Mouse (Mus musculus) embryo, embryonic 10.5 days (tissue): ENCODE data around the gene Rps24.

Source experiments
- DNase-seq: peaks from one replicate; pipeline ENCODE4 v3.0.0-alpha.2; 2015; ENCODE audit warnings: low spot score

Gene Rps24

DNA sequence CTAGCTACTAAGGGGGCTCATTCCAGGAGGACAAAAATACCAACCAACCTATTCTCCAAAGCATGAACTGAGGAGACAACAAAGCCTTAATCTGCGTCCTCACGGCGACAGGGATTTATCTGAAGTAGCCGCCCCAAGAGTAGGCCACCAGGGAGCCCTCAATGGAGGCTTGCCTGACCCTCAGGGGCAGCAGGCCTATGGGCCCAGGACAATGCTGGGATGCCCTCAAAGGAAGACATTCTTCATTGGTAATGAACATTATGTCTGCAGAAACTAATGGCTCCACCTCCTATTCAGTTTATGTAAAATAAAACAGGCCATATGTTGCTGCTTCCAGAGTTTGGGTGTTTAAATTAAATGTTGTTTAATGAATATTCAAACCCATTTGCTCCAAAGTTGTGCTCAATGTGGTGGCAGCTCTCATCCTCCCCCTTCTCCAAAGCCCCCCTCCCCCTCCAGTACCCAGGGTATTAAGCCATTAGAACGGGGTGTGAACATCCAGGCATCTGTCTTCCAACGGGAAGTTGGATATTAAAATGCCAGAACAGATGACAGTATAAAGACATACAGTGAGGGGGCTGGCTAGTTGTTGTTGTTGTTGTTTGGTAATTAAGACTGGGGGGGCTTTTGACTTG is 25.7 kb downstream of the Rps24 start:
- DNase-seq, result no peak

DNA sequence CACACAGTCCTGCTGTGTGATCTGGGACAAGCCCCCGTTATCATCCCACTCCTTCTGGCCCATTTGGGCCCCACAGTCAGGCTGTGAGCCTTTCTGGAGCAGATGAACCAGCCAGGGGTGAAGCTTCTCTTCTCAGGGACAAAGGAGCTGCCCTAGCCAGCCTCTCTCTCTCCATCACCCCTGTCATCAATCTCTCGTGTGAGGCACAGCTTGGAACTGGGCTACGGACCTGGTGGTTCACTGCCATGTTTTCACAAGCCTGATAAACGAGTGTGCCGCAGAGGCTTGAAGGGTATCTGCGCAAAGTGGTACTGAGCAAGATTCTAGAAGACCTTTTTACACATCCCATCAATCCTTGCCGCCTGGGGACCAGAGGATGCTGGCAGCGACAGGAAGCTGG is 34.7 kb downstream of the Rps24 start:
- no peak for DNase-seq

- no peak for DNase-seq
These were observed 38.2 kb downstream of the Rps24 start for GRCm38 (mm10) chr14:24525137-24525536.

DNA sequence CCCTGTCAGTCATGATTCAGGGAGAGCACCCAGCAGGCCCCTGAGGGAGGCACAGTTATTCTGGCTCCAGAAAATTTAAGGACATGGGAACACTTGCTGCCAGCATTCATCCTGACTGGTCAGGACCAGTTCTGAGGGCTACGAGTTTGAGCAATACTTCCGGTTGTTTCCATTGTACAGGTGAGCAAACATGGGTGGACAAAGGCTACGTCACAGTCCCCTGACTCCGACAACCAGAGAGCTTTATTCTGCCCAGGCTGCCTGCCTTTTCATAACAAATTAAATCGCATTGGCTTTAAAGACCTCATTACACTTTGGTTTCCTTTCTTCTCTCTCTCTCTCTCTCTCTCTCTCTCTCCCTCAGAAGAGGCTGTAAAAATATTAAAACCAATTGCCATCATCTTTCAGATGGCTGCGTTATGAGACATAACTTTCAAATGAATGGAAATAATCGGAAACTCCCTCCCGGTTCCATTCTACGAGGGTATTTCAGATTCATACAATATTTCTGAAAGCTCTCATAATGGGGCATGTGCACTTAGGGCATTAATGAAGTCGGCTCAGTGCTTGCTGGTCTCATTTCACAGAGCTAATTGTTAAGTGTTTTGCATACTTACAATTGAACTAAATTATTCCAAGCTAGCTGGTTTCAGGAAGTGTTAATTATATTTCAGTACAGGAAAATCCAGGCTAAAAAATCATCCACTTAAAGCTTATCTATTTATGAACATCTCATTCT is 38.9 kb downstream of the Rps24 start:
- DNase-seq, result no peak

DNA sequence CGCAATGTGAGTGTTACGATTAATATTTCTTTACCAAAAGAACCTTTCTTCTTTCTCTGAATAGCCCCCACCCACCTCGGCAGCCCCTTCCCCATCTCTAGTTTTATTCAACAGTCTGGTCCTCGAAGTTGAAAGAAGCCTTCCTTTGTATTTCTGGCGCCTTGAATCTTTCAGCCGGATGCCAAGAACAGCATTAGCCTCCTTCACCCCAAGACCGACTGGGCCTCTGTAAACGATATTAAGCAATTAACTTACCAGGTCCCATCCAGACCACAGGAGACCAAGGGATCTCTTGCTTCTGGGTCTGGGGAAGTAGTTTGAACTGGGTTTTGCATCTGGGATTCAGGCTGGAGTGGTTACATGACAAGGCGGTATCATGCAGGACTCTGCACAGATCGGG is 39.5 kb downstream of the Rps24 start:
- no peak for DNase-seq

DNA sequence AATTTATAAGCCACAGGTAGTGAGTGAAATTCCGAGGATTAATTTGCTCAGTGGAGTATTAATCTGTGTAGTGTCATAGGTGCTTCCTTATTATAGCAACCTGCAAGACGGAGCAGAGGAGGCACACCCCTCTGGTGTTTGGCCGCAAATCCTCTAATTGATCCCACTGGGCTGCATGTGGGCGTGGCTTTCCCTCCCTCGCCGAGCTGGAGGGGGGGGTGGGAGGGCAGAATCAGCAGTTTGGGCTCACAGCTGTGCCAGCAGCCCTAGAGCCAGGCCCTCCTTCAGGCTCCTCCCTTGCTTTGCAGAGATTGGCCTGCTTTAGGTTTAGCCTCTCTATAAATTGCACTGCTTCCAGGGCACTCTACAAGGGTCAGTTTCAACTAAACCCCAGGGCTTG is 43.3 kb downstream of the Rps24 start:
- DNase-seq, result peak; percentile 67

DNA sequence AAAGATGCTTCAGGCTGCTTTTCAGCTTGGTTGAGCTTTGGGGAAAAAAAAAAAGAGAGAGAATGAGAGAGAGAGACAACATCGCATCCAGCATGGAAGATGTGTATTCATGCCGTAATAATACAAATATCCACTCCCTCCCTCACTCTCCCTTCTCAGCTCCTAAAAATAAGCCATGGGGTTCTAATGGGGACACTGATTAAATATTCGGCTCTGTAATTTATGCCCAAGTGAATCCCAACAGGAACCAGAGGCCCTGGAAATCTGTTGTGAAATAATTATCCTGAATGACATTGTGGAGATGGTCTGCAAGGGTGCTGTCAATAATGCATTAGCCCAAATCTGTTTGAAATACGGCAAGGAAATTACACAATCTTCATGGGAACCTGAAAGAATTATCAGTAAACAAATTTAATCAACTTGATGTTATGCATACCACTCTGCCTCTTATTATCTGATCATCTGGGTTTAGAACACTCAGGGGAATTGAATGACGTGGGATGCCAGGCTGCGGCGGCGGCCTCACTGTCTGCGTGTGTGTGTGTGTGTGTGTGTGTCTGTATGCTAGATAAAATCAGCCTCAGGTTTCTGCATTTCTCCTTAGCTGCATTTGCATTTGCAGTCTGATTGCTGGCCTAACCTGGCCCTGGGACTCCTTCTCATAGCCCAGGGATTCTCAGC is 48.1 kb downstream of the Rps24 start:
- no peak for DNase-seq

DNA sequence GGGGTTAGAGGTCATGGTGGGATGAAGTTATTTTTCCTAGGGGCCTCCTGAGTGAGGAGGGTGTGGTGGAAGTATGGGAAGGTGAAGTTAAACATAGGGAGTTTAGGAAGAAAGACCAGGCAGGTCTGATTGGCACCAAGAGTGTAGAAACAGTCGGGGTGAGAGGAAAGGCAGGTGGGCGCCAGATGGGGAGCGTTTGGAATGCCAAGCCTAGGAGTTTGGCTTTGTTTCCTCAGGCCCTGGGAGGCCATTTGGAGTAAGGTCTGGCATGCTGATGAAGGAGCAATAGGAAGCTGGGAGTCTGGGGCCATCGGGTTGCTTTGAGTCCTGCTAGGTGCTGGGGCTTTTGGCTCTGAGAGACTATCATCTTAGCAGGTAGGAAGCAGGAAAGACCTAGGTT is 56.0 kb downstream of the Rps24 start:
- no peak for DNase-seq

DNA sequence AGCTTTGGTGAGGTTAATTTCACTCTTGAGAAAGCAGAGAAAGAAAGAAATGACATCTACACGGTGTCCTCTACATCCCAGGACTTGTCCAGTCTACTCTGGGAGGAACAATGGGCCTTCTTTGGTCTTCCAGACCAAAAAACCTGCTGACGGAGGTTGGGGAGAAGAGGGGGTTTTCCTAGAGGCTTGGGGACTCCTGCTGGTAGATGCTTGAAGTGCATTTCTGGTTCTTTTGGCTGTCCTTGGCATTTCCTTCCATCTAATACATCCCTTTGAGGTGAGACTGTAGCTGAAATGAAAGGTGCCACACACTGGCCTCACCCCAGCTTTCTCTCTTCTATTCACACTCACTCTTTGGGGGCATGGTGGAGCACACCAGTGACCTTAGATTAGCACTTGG is 57.1 kb downstream of the Rps24 start:
- peak; percentile 64 for DNase-seq
